Mouse (Mus musculus) spleen, adult 2 months (tissue): ENCODE measurements around the gene Plekha5.

ENCODE experiments used
- CTCF ChIP-seq: fragments of 200-500 bp; IDR thresholded peaks from 2 replicates; pipeline ENCODE4 v1.5.1; 2011; ENCODE audit warnings: mild to moderate bottlenecking, inconsistent platforms; ENCODE audit not compliant: insufficient read depth, insufficient read length, insufficient replicate concordance; ENCODE audit errors: extremely low read depth
- POLR2A ChIP-seq: fragments of 200-500 bp; IDR thresholded peaks from 2 replicates; pipeline ENCODE4 v1.6.1; 2011; ENCODE audit warnings: low read depth, low read length, inconsistent platforms

GRCm38 (mm10) chr6:140455851-140456250, 32.0 kb downstream of the Plekha5 start:
- TF ChIP-seq CTCF (no peak), POLR2A (no peak)
